Mouse (Mus musculus): ENCODE measurements around the gene Otoa.

Gene Otoa

DNA sequence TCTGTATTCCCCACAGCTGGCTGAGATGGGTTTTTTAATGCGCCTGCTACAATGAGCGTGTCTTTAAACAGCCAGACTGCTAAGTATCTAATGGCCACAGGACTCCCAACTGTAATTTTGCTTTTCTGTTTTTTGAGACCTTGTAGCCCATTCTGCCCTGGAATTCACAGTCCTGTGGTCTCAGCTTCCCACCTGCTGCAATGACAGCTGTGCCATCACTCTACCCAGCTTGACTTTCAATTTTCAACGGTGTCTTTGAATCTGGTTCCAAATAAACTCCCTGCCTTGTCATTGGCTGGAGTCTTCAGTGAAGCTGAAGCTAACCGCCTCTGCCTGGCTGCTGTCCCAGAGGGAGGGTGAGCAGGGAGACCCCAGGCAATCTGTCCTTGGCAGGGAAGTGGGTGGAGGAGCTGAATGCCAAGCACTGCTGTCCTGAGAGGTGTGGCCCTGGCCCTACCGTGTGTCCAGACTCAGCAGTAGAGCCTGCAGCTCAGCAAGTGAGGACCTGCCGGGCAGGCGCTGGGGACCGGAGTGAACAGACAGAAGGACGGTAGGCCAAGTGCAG lies 1.6 kb downstream of the Otoa start:
- DNase-seq: no peak

DNA sequence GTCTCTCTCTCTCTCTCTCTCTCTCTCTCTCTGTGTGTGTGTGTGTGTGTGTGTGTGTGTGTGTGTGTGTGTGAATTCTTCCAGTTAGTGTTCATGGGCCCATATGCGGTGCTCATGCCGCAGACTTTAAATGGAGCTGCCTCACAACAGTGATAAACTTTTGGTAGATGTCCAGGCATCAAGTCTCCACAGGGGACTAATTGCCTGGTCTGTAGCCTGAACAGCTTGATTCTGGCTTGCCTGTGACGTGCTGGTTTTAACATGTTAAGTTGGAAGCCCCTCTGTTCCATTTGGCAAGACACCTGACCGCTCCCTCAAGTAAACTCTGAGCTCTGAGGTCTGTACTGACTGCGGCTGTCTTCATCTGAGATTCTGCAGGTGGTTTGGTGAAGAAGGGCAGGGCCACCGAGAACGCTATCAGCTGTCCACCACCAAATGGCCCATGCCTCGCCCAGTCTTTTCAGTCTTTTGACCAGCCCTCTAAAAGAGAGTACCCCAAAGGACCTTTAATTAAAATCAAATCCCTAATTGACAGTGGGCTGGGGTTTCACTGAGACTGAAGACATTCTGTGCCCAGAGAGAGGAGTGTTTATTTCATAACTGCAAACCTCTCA lies 3.5 kb downstream of the Otoa start:
- no peak for DNase-seq

DNA sequence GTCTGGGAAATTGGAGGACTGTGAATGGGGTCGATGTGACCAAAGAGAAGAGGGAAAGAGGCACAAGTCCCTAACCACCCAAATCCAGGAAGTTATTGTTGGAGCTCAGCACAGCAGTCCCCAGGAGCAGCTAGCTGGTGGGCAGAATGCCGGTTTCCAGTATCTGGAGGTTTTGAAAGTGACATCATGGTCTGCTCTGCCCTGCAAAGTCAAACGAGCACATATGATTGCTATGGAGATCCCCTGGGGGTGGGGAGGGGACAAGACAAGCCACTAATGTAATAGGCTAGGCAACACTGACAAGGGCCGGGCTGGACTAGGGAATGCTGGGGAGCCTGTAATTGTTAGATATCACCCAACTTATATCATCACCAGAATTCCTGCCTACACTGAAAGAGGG lies 4.0 kb downstream of the Otoa start:
- DNase-seq: peak; percentile 22

DNA sequence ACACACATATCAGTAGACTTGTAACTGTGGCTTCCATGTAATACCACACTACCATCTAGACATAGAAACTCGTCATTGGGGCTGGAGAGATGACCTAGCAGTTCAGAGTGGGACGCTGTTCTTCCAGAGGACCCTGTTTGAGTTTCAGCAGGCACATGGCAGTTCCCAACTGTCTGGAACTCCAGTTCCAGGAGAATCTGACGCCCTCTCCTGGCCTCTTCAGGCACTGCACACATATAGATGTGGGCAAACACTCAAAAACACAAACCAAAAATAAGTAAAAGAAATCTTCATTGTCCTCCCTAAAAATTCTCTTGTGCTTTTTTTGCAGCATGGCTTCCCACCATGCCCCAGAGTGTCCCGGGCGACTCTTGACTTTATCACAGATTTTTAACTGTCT lies 7.3 kb downstream of the Otoa start:
- no peak for DNase-seq

DNA sequence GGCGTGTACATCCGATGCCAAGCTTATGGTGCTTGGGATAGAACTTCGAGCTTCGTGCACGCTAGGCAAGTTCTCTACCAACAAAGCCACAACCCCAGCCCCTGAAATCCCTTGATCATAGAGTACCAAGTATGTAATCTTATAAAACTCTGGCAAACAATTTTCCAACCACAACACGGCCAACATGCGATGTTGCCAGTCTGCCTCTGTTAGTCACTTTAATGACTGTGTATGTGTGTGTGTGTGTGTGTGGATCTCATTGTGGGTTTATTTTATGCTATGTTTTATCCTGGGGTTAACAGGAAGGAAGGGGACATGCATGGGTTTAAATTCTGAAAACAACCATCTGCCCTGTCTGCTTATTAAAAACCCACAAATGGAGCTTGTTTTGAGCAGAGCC lies 9.3 kb downstream of the Otoa start:
- DNase-seq: no peak

DNA sequence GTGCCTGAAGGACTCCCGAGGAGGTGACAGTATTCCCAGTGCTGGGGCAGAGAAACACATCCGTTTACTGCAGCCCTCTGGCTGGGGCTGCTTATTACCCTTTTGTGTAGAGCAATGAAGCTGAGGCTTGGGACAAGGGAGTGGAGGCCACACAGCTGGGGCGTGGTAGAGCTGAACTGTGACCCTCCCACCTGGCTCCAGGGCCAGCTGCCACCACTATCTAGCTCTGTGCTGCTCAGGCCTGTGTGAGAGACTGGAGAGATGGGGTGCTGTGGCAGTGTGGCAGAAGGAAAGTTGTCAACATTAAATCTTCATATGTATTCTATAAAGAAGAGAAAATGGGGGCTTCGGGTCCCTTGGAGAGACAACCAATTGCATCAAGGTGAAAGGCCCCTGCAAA lies 11.6 kb downstream of the Otoa start:
- no peak for DNase-seq

DNA sequence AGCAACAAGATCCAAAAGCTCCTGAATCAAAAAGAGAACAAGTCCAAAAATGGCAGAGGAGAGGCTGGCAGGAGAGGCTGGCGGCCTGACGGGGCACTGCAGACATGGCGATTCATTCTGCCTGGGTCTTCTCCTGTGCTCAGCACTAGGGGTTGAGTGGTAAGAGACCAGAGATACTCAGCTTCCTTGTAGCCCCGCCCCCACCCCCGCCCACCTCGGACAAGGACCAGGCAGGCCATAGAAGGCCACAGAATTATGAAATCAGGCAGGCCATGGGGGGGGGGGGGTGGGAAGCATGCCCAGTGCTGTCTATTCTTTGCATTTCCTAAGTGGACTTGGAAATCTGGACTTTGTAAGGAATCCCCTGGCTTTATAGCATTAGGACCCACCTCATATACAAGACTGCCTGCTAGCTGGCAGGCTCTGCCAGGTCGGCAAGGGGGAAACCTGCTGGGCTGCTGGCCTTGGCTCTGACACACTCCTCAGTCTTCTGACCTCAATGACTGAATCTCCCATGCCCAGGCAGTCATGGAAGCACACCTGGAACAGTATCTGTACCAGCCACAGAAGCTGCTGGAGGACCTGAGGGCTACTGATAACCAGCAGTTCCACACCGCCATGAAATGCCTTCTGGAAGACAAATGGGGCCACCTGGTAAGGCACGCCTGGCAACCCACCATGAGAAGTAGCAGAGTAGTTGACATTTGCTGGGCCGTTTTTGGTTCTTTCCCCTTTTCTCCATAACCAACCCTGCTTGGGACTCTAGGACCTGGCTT lies 17.4 kb downstream of the Otoa start:
- DNase-seq: no peak

DNA sequence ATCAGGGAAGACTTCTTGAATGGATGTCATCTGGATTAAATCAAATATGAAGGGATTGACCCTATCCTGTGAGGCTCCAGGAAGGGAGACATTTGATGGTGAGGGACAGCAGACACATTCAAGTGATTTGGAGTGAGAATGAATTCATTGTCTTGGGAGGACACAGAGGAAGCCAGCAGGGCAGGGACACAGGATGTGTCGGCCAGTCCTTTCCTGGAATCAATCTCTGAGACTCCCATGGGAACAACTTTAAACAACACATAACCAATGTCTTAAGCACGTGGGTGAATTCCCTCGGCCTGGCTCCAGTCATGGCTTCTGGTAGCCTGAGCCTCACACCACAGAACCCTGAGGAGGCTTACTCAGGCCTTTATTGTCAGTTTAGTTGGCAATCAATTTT lies 26.4 kb downstream of the Otoa start:
- DNase-seq: no peak

DNA sequence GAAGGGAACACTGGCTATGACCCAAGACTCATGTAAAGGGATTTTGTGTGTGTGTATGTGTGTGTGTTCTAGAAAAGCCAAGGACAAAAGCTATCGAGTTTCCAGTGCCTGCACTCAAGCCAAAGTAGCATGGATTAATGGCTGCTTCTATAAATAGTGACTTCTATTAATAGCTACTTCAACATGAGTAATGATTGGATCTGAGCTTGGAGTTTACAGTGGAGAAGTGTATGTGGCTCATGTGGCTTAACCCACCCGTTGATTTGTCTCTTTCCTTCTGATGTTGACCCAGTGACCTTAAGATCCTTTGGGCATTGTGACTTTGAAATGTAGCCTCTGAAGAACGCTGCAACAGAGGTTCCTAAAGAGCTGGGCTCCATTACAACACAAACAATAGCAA lies 29.9 kb downstream of the Otoa start:
- DNase-seq: no peak

DNA sequence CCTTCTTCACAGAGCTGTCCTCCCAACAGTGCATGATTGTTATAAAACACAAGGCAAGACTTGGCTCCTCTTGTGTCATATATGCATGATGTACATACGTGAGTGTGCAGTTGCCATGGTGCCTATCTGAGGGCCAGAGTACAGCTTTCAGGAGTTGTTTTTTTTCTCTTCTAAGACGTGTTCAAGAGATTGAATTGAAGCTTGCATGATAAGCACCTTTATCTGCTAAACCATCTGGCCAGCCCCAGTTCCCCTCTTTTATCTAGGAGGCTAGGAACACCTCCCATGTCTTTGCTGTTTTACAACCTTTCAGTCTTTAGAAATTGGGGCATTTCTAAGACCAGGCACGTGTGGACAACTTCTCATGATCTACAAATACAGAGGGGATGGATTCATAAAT lies 30.3 kb downstream of the Otoa start:
- no peak for DNase-seq

DNA sequence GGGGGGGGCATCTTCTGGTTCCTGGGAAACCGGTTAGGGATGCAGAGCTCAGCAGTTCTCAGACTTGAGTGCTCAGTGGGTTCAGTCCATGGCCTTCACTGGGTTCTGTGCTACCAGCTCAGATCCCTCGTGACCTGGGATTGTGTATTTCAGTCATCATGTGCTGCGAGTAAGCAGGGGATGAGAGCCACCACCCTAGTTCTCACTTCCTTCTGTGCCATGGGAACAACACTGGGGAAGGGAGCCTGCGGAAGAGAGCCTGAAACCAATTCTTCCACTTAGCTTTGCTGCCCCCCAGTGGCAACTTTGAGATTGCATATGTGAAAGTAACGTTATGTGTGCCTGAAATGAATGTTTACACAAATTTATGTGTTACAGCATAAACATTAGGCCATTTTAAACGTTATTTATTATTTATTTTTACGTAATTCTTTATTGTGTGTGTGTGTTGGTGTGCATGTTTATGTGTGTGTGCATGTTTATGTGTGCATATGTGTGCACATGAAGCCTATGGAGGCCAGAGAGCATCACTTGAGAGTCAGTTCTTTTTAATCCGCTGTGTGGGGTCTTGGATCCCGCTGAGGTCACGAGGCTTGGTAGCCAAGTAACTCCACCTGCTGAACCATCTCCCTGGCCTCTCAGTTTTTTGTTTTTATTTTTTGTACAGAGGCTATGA lies 38.8 kb downstream of the Otoa start:
- DNase-seq: peak; percentile 92

DNA sequence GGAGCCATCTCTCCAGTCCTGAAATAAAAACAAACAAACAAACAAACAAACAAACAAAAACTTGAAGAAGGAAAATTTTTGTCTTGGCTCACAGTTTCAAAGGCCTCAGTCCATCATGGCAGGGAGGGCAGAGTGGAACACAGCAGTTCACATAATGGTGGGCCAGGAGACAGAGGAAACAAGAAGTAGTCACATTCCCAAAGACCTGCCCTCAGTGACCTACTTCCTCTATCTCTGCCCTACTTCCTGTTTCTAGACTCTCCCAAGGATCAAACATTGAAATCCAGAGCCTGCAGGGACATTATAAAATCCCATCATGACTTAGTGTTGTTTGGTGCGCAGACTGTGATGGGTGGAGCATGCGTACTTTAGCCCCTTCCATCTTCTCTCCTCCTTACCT lies 49.4 kb downstream of the Otoa start:
- DNase-seq: no peak

DNA sequence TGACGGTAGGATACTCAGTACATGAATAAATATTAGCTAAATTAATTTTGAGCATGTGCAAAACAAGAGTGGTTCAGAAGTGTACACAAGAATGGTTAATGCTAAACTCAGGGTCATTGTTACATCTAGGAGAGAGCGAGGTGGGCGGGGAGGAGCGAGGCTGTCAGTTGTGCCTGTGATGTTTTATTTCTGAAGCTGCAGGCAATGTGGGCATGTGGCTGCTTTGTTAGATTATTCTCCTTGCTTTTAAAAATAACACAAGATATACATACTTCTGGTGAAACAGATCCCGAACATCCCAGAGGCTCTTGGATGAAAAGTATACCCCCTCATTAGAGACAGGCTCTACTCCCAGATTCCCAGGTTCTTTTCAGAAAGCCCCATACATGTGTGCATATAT lies 59.8 kb downstream of the Otoa start:
- DNase-seq: no peak

DNA sequence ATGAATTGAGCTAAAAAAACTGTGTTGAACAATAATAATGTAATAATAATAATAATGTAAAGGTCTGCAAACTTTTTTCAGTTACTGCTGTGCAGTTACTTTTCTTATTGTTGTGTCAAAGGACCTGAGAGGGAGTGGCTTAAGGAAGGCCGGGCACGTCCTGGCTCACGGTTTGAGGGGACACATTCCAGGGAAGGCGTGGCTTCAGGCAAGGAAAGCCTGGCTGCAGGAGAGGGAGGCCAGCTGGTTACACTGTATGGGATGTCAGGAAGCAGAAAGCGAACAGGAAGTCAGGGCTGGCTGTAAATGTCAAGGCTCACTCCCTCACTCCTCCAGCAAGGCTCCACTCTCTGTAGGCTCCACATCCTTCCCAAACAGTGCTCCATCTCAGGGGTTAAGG lies 69.2 kb downstream of the Otoa start:
- no peak for DNase-seq

DNA sequence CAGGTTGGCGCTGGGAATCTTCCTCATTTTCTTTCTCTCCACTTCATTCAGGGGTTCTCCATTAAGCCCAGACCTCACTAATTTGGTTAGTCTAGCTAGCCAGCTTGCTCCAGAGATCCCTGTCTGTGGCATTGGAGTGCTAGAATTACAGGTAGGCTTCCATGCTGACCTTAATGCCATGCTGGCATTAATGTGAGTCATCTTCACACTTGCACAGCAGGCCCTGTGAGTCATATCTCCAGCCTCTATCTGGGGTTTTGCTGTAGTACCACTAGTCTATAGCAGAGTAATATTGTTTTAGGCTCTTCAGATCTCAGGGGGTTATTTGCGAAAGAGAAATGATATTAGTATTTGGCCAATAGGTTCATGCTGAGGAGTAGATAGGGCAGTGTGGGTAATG lies 70.7 kb downstream of the Otoa start:
- no peak for DNase-seq

DNA sequence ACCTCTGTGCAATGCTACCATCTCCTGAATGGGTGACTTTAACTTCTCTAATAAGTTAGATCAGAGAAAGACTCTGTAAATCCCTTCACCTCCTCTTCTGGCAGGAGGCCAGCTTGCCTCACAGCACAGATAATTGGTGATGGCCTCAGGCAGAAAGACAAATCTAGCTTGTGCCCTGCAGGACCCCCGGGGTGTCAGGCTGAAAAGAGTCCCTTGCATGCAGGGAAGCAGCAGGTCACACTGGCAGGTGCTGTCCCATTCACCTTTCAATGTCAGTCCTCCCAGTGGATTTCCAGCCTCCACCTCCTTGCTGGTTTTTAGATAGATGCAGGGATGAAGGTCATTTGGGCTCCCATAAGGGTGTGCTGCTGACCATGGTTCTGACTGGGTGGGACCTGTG lies 84.2 kb downstream of the Otoa start:
- DNase-seq: no peak

DNA sequence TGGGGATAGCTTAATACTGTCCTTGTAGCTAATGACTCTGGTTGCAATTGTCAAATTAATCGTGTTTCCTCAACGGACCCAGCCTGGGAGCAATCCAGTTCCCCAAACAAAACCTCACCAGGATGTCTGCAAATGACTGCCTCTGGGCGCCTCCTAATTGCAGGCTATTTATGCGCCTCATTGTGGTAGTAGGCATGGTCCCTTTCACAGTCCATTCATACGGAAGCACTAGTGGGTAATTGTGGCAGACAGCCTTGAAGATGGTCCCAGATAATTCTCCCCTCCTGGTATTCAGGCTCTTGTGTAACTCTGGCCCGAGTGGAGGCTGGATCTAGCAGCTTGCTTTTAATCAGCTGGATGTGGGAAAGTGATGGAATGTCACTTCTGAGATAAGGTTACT lies 90.4 kb downstream of the Otoa start:
- DNase-seq: no peak

DNA sequence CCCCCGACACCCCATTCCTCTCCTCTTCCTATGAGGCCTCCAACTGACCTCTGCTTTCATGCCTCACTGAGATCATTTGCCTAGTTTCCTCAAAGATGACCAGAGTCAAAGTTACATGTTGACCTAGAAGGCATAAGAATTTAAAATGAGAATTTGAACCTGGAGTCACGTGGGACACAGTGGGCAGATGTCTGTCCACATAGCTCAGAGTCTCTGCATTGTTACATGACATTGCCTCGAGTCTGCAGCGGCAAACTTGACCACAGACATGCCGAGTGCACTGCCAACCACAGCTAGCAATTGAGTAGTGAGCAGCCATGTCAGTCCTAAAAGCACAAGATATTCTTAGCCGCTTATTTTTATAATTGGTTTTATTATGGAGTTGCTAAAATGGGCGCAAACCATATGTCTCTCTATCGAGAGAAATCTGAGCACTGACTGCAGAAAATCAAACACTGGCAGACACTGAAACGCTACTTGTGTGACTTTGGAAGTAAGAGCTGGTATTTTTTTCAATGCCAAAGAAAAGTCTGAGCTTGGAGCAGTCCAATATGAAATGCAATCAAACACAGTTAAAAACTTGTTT lies 105.8 kb downstream of the Otoa start:
- no peak for DNase-seq

DNA sequence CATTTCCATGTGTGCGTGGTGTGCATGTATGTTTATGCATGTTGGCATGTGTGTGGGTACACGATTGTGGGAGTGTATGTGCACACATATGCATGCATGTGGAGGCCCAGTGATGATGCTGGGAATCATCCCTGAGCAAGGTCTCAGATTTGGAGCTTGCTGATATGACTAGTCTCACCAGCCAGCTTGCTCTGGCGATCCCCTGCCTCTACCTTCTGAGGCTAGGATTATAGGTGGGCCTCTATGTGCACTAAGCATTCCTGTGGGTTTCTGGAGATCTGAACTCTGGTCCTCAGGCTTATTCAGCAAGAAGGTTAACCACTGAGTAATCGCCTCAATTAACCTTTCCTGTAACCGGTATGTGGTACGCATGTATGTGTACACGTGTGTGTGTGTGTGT lies 107.5 kb downstream of the Otoa start:
- DNase-seq: no peak

DNA sequence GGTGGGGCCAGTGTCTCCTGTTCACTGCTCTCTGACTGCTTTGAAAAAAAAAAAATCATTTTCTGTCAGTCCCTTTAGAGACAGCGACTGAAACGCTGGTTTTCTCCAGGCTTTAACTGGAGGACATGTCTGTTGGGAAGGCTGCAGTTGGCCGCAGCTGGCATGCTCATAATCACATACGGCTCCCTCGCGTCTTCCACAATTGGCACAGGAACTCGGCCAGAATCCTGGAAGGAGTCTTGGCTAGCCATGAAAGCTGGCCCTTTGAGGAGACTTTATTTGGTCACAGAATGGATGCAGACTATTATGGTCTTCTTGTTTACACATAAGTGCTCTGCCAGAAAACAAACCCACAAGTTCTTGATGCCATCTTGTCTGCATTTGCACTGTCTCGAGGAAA lies 117.5 kb downstream of the Otoa start:
- no peak for DNase-seq

DNA sequence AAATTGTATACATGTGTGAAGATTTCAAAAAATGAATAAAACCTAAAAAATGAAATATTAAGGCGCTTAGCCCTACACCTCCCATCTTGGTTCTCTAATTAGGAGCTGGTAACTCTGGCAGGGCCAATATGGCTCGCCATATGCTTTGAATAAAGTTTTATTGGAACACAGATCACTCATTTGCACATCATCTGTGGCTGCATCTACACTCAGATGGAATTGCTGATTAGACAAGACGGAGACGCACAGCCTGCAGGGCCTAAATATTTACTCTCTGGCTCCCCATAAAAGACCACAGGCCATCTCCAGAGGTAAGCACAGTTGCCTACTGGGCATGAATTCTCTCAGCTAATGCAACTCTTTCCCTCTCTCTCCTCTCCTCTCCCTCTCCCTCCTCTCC lies 130.4 kb downstream of the Otoa start:
- no peak for DNase-seq

Data from kidney, postnatal 10 days (tissue).